Mouse (Mus musculus): Measurements from ENCODE around the gene Id1. TPM values are rescaled to one million over a fixed set of nuclear protein-coding genes. Genes with fewer than 3 reads are reported as not detected.

Id1 gene
- total RNA-seq (2021): 10 to 100 TPM; 12.5 to 17.3 TPM
- long read RNA-seq, experiment 1, partial matches to known transcripts: 0 of 1 reads
- long read RNA-seq, experiment 1, other reads (novel, unspliced or antisense): 0 of 1 reads
- long read RNA-seq, experiment 2, transcript Id1-201 (2 exons, 934 nt): major isoform, 7 of 7 reads
- long read RNA-seq, experiment 2, partial matches to known transcripts: 0 of 7 reads
- long read RNA-seq, experiment 2, other reads (novel, unspliced or antisense): 0 of 7 reads

DNA sequence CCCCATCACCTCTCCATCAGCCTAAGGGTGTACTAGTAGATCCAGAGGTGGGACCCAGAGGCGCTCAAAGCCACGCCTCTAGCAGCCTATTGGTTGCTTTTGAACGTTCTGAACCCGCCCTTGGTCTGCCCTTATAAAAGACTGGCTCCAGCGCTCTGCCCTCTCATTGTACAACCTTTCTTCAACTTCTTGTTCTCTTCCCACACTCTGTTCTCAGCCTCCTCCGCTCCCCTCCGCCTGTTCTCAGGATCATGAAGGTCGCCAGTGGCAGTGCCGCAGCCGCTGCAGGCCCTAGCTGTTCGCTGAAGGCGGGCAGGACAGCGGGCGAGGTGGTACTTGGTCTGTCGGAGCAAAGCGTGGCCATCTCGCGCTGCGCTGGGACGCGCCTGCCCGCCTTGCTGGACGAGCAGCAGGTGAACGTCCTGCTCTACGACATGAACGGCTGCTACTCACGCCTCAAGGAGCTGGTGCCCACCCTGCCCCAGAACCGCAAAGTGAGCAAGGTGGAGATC lies at the start of gene Id1:
Id1 (plus strand) TSS at position 162 of the 512 bp plus-strand sequence.
- intact Hi-C loops (cut with DNase I; ENCODE audit: low total_unique reads): no loop called here
- peak; percentile 78 for DNase-seq

DNA sequence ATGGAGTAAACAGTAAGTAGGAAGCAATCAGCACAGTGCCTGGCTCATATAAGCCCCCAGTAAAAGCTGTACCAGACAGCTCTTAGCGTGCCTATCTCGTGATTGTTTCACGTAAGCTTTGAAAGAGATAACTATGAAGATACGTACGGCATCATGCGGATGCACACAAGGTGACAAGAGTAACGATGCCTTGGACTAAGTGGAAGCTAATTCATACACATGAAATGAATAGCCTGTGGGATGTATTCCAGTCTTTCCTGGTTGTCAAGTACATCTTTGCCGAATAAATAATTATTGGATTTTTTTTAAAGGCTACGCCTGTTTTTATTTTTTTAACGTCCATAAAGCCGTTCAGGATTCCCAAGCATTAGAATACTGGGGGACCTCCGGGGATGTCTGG lies 49.7 kb upstream of the Id1 start:
- no peak for DNase-seq
- intact Hi-C loops (cut with DNase I; ENCODE audit: low total_unique reads): no loop called here

DNA sequence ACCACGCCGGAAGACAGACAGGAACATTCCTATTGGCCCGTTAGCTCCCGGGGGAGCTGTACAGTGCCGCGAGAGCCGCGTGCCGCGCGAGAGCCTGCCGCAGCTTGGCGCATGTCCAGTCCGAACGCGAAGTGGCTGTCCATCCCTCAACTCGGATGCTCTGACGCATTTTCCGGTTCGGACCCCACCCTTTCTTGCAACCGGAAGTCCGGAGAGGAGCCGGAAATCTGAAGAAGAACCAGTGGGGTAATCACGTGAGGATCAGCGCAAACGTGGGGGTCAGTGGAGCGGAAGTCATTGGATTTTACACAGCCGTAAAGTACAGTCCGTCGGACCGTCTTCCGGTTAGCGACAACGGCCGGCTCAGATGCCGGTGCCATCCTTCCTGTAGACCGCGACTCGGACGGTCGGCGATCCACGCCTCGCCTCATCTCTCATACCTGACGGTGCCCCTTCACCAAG lies 49.2 kb upstream of the Id1 start, which contains the start of gene Mcts2:
Mcts2 (plus strand) TSS at position 230 of the 462 bp plus-strand sequence.
- intact Hi-C loops (cut with DNase I; ENCODE audit: low total_unique reads): no loop called here
- DNase-seq: peak; percentile 96

DNA sequence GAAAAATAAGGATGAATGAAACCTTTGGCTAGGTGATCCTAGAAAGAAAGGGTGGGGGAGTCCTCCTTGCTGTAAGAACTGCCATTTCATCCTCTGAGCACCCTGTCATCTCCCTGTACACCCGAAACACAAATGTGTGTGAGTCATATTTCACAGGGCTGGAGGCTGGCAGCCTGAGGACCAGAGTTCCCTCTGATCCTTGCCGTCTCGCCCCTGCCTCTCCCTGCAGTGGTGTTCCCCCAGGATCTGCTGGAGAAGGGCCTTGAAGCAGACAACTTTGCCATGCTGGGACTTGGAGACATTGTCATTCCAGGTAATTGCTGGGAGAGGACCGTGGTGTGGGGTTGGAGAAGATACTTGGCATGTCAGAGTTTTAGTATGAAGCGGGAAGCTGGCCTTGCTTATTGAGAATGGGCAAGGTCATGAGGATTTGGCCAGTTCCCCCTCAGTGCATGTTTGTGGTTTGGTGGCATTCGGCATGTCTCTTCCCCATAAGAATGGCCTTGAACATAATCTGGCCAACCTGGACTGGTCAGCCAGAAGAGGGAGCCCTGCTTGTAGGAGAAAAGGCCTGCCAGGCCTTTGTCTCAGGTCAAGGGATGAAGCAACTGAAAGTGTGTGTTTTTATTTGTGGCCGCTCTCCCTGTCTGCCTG lies 44.4 kb upstream of the Id1 start:
- intact Hi-C loops (cut with DNase I; ENCODE audit: low total_unique reads): no loop called here
- DNase-seq: no peak

DNA sequence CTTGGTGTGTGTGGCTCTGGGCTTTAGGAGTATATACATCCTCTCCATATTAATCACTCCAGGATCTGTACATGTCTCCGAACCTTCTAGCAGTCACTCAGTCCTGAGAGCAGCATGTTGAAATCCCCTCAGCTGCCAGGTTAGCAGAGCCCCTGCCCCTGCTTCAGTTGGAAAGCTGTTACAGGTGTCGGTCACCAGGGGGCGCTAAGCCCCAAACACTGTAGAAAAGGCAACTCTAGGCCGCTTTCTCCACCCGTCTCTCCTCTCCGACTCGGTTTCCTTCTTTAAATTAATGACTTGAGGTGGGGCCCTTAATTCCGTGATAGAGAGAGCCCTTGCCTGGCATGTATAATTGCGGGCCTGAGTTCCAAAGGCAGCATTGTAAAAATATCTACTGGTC lies 42.8 kb upstream of the Id1 start:
- intact Hi-C loops (cut with DNase I; ENCODE audit: low total_unique reads): no loop called here
- peak; percentile 48 for DNase-seq

DNA sequence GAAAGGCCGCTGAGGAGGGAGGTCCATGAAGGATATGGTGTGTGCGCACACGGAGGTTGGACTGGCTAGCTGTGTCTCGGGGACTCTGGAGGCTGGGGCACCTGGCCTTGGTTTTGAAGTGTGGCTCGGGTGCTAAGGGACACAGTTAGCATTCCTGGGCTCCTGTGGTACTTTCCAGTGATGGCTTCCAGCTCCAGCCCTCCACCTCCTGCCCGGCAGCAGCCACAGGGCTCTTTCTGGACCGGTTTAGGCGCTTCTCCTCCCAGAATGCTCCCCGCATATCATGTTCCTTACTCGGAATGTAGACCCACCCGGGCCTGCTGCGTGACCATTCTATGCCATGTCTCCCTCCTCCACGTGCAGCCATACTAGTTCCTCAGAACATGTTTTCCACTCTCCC lies 42.3 kb upstream of the Id1 start:
- DNase-seq: no peak
- intact Hi-C loops (cut with DNase I; ENCODE audit: low total_unique reads): loop anchor here (2.0 kb wide), 2 partner anchors 49 to 139 kb away; no protein-coding TSS in a partner anchor

DNA sequence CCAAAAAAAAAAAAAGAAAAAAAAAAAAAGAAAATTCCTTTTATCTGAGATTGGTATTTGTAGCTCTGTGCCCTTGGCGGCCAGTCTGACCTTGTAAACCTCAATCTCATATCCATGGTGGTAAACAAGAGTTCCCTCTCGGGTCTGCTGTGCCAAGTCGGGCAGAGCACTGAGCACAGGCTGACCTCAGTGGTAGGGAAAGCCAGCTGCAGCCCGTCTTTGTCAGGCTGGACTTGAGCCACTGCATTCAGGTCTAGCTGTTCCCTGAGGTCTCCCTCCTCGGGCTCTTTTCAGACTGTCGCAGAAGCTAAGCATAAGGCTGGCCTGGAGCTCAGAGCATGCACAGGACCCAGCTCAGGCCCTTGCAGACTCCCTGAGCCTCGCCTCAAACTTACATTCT lies 41.3 kb upstream of the Id1 start:
- DNase-seq: no peak
- intact Hi-C loops (cut with DNase I; ENCODE audit: low total_unique reads): loop anchor here (2.0 to 5.0 kb wide), 3 partner anchors 48 to 138 kb away; no protein-coding TSS in a partner anchor

DNA sequence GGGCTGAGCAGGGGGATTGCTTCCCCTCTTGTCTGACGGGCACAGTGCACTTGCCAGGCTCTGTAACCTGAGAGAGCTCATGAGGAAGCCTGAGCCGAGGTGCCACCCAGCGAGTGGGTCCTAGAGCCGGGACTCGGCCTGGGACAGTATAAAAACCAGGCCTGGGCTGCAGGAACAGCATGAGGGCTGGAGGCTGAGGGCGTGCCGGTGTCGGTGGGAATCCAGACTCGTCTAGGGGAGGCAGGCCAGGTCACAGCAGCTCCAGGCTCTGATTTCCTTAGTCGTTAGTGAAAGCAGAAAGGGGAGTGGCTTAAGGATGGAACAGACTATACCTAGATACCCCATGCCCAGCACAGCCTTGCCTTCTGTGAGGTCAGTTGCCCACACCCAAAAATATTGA lies 40.0 kb upstream of the Id1 start:
- no peak for DNase-seq
- intact Hi-C loops (cut with DNase I; ENCODE audit: low total_unique reads): loop anchor here (5.0 kb wide), 1 partner anchor 71 kb away; no protein-coding TSS in a partner anchor

DNA sequence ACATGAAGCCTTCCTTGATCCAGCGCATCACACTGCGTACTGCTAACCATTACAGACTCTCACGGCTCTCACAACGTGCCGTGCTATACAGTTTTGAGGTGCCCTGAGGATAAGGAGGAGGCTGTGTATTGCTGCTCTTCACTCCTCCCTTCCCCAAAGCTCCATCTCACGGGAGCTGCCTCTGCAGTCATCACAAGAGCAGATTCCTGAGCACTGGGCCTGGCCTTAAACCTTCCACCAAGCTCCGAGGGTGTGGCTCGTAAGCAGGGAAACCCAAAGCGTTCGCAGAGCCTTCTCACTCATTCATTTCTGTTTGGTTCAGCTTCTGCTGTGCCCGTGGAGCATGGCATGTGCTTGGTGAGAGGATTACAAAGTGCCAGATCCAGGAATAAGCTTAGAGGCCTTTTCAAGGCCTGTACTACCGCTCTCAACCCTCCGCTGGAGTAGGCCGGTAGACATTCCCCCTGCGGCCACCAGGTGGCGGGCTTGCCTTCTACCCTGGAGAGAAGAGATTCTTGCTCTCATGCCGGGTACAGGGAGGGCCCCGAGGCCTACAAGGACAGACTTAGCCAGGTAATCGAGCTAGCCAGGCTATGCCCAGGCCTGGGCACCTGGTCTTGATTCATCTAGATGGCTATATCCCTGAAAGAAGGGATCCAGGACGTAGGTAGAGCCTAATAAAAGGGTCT lies 39.4 kb upstream of the Id1 start:
- DNase-seq: peak; percentile 93
- intact Hi-C loops (cut with DNase I; ENCODE audit: low total_unique reads): loop anchor here (5.0 kb wide), 1 partner anchor 71 kb away; no protein-coding TSS in a partner anchor

DNA sequence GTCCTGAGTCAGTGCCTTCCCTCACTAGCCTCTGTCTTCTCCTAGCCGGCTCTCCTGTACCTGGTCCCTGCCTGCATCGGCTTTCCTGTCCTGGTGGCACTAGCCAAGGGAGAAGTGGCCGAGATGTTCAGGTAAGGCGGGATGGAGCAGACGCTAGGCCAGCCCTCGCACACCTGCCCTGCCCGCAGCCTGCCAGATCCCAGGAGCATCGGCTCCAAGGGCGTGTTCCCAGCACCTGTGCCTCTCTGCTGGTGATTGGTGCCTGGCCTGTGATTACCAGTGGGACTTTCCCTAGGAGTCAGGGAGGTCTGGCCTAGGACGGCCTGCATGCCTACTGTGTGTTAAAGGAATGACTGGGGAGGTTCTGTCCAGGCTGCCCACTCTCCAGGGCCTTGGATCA lies 35.9 kb upstream of the Id1 start:
- intact Hi-C loops (cut with DNase I; ENCODE audit: low total_unique reads): no loop called here
- DNase-seq: no peak

DNA sequence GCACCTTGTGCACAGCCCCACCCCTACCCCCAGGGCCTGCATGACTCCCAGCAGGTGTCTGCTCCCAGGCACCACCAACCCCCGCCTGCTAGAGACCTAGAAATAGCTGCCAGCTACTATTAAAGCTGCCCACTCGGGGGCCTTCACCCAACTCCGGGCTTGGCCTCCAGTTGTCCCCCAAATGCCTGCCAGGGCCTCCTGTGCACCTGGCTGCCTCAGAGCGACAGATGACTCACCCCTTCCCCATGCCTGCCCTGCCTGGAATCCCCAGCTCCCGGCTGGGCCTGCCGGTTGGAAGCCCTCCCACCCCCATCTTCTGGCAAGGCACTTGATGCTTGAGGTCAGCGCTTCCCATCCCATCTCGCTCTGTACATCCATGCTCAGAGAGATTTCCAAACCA lies 35.3 kb upstream of the Id1 start:
- intact Hi-C loops (cut with DNase I; ENCODE audit: low total_unique reads): no loop called here
- DNase-seq: no peak

DNA sequence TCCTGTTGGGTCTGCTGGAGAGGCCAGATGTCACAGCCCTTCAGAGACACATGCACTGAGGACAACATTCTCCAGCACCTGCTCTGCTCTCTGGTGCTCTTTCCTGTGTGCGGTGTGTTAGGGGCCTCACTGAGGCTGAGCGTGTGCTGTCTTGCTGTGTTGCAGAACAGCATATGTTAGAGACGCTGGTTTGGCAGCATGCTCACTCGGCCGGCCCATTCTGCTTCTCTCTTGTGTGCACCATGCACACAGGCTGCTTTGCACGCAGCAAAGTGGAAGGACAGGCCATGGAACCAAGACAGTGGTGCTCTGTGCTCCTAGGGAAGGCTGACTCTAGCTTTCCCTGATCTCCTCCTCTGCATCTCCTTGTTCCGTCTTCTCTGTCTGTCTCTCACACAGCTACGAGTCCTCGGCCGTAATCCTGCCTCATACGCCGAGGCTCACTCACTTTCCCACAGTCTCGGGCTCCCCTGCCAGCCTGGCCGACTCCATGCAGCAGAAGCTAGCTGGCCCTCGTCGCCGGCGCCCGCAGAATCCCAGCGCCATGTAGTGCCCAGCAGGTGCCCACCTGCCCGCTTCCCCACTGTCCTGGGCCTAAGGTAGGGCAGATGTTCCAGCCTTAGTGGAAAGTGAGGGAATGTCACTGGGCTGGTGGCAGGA lies 32.3 kb upstream of the Id1 start:
- intact Hi-C loops (cut with DNase I; ENCODE audit: low total_unique reads): no loop called here
- no peak for DNase-seq

DNA sequence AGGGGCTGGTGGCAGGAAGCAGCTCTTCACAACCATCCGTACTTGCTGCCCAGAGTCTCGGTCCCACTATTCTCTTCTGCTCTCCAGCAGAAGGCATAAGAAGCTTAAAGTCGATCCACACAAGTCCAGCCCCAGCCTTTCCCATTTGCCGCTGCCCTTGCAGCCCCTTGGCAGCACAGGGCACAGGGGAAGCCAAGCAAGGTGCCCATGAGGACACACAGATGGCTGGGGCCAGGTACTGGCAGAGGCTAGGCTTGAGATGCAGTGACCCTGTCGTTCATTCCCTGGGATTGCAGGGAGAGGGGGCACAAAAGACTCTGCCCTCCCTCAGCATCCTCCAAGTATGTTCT lies 31.8 kb upstream of the Id1 start:
- DNase-seq: no peak
- intact Hi-C loops (cut with DNase I; ENCODE audit: low total_unique reads): no loop called here

DNA sequence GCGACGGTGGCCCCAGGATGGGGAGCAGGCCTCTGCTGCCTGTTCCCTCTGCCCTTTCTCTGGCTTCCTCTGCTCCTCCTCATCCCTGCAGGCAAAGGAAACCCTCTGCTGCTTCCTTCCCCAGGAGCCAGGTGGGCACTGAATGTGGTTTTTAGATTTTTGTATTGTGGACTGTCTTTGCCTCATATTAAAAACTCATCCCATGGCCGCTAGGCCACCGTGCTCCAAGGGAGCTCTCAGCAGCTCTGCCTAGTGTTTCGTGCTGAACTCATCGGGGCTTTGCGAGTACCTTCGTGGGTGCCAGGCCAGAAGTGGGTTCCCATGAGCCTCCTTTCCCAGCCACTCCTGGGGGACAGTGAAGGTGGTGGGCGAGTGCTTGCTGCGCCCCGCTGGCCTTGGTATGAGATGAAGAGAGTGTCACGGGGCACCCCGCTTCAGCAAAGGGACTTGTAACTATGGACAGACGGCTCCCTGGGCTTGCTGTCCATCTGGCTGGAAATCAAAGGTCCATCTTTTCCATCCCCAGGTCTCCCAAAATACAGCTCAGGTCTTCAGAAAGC lies 31.2 kb upstream of the Id1 start:
- intact Hi-C loops (cut with DNase I; ENCODE audit: low total_unique reads): no loop called here
- DNase-seq: no peak

DNA sequence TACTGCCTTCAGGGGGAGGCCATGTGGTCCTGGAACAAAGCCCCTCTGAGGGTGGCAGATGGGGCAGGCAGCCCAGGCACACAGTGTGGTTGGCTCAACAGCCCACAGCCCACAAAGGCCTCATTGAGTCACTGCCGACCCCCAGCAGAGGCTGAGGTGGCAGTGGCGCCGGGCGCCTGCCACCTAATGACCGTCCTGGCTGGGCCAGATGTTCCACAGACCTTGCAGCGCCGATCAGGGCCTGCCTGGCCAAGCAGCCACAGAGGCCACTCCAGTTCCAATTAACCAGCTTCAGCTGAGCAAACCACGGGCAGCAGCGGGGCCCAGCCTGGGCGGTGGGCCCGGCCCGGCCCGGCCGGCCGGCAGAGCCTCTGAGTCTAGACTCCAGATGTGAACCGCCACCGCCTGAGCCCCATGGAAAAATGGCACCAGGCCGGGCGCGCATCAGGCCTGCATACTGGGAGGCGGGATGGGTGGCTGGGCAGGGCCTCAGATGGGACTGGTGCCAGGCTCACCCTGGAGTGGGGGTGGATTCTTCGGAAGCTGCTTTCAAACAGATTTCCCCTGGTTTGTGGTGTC lies 30.0 kb upstream of the Id1 start:
- peak; percentile 83 for DNase-seq
- intact Hi-C loops (cut with DNase I; ENCODE audit: low total_unique reads): no loop called here

DNA sequence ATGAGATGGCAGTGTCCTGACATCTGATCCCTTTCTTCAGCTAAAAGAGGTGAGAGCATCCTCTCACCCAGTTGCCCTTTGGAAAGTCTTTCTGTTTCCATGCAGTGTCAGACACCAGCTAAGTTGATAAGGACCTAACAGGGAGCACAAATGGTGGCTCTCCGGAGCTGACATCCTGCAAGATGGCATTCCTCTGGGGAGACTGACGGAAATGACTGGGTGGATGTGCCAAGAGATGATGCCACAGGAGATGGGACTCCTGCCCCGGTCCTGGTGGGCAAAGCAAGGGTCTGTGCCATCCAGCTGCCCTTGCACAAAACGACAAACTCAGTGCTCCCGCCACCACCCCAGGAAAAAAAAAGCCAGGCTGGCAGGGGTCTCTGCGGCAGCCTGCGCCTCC lies 28.9 kb upstream of the Id1 start:
- no peak for DNase-seq
- intact Hi-C loops (cut with DNase I; ENCODE audit: low total_unique reads): no loop called here

DNA sequence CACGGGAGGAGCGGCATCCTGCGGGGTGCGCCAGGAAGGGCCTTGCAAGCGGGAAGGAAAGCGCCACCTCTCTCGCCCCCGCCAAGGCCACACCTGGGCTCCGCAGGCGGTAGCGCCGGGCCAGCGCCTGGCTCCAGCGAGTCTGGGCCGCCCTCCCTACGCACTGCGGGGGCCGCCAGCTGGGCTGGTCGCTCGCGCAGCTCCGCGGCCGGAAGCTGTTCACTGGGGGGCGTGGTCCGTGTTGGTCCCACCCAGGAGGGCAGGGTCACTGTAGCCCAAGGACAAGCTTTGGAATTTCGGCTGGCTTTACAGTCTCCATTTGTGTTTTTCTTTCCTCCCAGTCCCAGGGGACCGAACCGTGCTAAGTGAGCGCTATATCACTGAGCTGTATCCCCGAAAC lies 28.4 kb upstream of the Id1 start:
- intact Hi-C loops (cut with DNase I; ENCODE audit: low total_unique reads): no loop called here
- peak; percentile 94 for DNase-seq

DNA sequence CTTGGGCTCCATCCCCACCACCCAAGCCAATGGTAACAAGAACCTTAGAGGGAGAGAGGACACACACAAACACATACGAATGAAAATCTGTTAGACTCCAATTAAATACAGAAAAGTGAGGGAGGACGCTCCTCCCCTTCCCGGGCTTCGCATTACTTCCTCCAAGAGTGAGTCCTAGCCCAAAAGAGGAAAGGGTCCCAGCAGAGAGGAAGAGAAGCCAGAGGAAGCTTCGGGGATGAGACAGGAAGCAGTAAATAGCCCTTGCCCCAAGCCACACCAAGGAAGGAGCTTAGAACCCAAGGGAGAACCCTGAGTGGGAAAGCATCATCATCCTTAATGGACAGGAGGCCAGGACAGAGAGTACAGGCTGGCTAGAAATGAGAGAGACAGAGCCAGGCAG lies 27.0 kb upstream of the Id1 start:
- intact Hi-C loops (cut with DNase I; ENCODE audit: low total_unique reads): no loop called here

DNA sequence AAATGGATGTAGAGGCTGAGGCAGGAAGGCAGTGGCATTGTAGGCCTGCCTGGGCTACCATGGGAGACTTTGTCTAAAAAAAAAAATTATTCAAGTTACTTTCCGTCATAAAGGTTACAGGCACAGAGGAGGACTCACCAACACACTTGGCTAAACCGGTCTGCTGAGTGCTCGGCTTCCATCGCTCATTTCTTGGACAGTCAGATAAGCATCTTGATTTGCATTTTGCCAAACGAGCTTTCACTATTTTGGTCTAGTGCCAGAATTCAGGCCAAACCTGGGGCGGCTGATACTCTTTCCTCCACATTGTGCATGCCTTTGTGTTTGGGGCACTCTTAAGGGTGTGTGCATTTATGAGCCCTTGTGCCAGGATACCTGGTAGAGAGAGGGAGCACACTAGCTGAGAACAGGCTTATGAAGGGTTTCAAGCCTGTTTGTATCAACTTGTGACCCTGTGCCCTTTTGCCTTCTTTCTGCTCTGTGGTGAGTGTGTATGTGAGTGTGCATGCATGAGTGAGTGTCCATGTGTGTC lies 19.7 kb upstream of the Id1 start:
- intact Hi-C loops (cut with DNase I; ENCODE audit: low total_unique reads): no loop called here
- no peak for DNase-seq

More for the DNA sequence above, 27.0 kb upstream of the Id1 start:
- no peak for DNase-seq

Data from gastrocnemius, postnatal 14 days (tissue).